Mouse (Mus musculus): ENCODE measurements around the gene Ddx50.
"Not testable (repeated sequence)": the region's sequence is repeated elsewhere in the genome, so short reads cannot be mapped to it uniquely, and the experiment has no call there.

The Ddx50 gene

GRCm38 (mm10) chr10:62601053-62601791 lies 49.8 kb downstream of the Ddx50 start:
- DNase-seq: no peak

- DNase-seq: no peak
Observed at GRCm38 (mm10) chr10:62600056-62600455, 51.0 kb downstream of the Ddx50 start.

GRCm38 (mm10) chr10:62599311-62599710 lies 51.7 kb downstream of the Ddx50 start:
- not testable (repeated sequence) for DNase-seq

- no peak for DNase-seq
Observed at GRCm38 (mm10) chr10:62592496-62592895, 58.5 kb downstream of the Ddx50 start.

DNA sequence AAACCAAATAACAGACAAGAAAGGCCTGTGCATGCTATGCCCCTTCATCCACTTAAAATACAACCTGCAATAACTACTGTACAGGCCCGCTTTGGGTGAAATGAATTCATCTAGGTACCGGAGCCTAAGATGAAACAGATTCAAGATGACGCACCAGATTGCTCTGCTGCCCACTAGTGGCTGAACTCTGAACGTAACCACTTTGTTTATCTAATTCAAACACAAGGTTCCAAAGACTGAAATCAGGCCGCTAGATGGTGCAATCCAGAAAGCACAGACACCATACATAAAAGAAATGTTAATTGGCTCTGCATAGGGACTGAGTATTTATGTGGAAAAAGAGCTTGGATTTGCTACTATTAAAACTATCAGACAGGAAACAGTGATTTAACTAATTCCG lies 60.8 kb downstream of the Ddx50 start:
- DNase-seq: peak; percentile 82 to 93

GRCm38 (mm10) chr10:62588616-62589015 lies 62.4 kb downstream of the Ddx50 start:
- peak; percentile 33 to 44 for DNase-seq

- DNase-seq: no peak
Observed at GRCm38 (mm10) chr10:62583245-62583644, 67.8 kb downstream of the Ddx50 start.

DNA sequence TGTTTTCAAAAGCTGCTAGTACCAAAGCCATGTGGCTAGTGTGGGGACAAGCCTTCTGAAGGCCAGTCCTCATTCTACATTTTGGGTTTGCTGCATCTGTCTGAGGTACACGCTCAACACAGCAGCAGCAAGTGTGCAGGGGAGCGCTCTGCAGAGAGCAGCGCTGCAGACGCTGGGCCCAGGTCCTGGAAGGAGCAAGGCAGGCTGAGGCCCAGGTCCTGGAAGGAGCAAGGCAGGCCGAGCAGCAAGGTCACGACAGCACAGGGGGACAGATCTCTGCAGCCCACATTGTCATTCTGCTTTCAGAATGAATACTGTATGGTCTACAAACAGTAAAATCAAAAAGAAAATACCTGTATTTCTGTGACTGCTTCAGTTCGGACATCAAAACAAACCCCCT lies 68.3 kb downstream of the Ddx50 start:
- no peak for DNase-seq

GRCm38 (mm10) chr10:62582263-62582662 lies 68.8 kb downstream of the Ddx50 start:
- DNase-seq: no peak

- not testable (repeated sequence) for DNase-seq
Observed at GRCm38 (mm10) chr10:62579129-62579528, 71.9 kb downstream of the Ddx50 start.

DNA sequence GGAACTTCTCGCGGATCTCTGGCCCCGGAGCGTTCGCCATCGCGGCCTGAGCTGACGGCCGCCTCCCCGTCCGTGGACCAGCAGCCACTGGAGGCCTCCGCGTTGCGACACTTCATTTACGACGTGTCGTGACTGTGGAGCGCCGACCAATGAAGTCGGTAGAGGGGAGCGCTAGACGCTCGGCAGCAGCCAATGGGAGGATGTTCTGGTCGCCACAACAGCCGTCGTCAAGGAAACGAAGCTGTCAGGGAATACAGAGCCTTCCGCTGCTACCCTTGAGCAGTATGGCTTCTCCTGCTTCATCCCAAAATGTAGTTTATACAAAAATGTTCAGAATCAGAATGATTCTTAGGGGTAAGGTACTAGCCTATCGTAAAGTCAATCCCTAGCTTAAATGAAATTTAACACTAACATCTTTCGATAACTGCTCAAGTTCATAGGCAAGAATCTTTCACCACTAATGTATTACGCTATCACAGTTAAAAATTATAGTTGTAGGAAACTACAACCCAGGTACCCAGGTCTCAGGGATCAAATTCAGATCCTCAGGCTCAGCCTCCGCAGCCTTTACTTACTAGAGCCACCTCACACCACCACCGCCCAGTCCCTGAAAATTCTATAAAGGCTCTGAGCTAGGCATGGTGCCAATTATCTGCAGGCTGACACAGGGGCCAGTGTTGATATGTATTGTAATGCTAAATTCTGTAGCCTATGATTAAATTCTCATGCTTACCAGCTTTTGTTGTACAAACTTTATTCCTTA lies 72.5 kb downstream of the Ddx50 start, which contains the start of gene Kif1bp:
TSS of gene Kif1bp (minus strand) at position 120 of the 763 bp plus-strand sequence.
- peak; percentile 97 to 98 for DNase-seq

- peak in 1 of 2 experiments; percentile 9 for DNase-seq
Observed at GRCm38 (mm10) chr10:62577673-62578337, 73.2 kb downstream of the Ddx50 start.

DNA sequence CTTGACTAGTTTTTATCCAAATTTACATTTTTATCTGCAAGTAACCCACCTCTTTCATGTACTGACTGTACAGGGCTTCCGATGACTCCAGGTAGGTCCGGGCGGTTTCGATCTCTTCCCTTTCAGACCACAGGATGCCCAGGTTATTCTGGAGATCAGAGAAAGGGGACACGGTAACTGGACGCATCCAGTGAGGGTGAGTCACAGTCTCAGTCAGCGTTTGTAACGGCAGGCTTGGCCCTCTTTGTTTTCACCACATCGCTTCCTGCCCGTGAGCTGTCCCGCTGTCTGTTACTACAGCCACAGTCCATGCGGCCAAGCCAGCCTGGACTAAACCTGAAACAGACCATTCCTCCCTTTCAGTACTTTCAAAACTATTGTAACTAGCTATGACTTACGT lies 76.0 kb downstream of the Ddx50 start:
- DNase-seq: no peak

- DNase-seq: peak; percentile 17 to 24
Observed at GRCm38 (mm10) chr10:62570126-62570871, 80.7 kb downstream of the Ddx50 start.

DNA sequence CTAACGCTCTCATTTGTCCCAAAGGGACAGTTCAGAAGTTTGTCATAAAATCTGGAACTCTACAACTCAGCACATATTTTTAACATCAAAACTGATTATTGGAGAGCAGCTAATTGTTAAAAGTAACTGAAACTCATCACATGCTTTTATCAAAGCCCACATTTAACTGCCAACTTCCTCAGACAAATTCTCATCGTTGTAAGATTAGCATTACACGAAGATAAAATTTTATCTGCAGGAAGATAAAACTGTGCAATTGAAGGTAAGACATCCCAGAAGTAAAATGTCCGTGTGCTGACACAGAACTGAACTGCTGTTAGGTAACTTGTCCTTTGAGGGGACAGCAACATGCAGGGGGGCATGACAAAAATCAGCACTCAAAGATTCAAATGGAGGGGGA lies 82.2 kb downstream of the Ddx50 start:
- DNase-seq: no peak

Data from kidney, adult 8-10 months (tissue).